Mouse (Mus musculus): ENCODE data around the gene Ampd3.

Ampd3 gene

DNA sequence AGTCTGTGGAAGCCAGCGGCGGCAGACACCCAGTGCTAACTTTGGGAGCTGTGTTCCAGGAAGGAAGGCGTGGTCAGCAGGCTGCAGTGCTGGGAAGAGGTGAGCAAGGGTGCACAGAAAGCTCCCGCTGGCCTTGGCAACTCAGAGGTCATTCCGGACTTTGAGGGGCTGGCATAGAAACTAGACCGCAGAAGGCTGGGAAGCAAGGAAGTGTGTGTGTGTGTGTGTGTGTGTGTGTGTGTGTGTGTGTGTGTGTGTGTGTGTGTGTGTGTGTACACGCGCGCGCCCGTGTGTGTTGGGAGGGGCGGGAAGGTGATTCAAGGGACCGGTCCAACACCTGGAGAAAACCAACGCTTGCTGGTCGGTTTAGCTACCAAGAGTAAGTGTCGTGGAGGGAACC lies at the start of gene Ampd3:
Gene Ampd3, plus strand, starts transcription at position 206 of the 400 bp plus-strand sequence.
- DNase-seq (ENCODE audit: extremely low read depth, low read depth, low spot score): no peak

DNA sequence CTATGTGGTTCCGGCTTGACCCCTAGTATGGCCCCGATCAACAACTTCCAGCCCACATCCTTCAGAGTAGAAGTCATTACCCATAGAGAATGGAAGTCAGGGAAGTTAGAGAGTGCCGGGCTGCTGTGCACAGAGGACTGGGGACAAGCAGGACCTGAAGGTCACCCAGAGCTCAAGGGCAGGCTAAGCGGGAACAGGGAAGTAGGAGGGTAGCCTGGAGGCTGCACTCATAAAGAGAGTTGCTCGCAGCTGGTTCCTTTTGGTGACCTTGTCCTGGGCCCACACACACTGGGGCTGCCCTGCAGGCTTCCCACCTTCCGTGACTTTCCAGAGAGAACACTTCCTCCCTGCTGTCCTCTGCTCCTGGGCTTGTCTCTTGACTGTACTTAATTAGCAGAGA lies 49.5 kb upstream of the Ampd3 start:
- DNase-seq (ENCODE audit: extremely low read depth, low read depth, low spot score): no peak

DNA sequence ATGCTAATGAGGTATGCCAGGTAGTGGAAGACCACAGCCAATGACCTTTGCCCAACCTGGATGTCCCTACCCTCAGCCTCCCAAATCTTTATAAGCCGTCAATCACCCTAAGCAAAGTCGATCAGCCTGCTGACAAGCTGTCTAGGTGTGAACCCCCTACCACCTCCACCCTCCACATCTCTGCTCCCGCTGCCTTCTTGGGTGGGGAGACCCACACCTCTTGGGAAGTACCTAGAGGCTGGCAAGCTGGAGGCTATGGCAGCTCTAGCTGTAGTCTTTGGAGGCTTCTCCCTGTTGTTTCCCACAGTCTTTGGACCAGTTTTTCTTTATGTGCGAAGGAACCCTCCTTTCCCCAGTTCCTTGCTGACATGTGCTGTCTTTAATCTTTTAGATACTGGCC lies 48.1 kb upstream of the Ampd3 start:
- DNase-seq (ENCODE audit: extremely low read depth, low read depth, low spot score): no peak

DNA sequence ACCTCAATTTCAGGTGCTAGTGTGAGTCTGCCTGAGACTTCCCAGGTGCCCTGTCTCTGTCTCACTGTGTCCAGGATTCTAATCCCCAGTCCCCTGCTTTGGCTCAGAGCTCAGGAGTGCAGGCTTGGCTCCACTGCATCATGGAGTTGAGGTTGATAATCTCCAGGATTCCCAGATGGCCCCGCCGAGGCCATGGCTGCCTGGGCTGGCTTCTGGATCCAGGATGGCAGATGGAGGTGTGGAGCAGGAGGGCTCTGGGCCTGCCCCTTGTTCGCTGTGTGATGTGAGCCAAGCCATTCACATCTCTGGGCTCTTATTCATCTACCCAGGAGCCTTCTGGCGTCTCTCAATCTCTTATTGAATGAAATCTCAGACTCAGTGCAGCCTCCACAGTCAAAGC lies 45.8 kb upstream of the Ampd3 start:
- no peak for DNase-seq (ENCODE audit: extremely low read depth, low read depth, low spot score)

DNA sequence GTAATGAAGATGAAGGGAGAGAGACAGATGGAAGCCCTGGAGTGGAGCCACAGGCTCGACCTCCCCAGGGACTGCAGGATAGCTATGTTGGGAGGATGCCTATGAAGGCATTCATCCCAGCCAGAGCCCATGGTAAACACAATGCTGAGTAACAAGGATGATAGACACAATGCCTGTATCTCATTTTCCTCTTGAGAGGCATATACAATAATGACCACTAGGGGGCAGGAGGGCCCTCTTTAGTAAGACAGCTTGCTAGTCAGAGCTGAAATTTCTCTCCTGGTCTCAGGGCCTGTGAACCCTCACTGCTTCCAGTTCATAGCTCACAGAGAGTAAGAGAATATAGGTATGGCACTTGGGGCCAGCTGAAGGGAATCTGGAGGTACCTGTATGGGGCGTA lies 41.0 kb upstream of the Ampd3 start:
- DNase-seq (ENCODE audit: extremely low read depth, low read depth, low spot score): no peak

DNA sequence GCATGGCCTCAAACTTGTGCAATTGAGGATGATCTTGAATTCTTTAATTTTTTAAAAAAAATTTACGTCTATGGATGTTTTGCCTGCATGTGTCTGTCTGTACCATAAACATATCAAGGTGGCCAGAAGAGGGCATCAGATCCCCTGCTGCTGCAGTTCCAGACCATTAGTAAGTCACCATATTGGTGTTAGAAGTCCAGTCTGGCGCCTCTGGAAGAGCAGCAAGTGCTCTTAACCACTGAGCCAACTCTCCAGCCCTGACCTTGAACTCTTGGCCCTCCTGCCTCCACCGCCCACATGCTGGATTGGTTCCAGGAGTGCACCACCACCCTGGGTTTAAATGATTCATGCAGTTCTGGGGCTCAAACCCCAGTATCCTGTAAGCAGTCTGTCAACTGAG lies 39.1 kb upstream of the Ampd3 start:
- DNase-seq (ENCODE audit: extremely low read depth, low read depth, low spot score): no peak

DNA sequence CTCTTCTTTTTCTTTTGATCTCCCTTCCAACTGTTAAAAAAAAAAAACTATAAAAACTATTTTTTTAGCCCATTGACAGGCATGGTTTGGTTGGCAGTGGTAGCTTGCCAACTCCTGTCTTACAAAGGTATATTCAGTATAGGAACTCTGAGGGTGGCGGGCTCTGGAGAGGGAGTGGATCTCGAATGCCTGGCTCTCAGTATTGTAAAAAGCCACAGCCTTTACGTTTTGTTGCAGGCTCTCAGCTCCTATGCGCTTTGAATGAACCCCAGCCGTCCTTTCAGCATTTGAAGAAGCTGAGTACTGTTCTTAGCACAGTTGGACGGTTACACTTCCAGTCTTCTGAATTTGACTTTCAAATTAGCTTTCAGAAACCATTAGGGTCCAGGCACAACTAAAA lies 38.7 kb upstream of the Ampd3 start:
- no peak for DNase-seq (ENCODE audit: extremely low read depth, low read depth, low spot score)

DNA sequence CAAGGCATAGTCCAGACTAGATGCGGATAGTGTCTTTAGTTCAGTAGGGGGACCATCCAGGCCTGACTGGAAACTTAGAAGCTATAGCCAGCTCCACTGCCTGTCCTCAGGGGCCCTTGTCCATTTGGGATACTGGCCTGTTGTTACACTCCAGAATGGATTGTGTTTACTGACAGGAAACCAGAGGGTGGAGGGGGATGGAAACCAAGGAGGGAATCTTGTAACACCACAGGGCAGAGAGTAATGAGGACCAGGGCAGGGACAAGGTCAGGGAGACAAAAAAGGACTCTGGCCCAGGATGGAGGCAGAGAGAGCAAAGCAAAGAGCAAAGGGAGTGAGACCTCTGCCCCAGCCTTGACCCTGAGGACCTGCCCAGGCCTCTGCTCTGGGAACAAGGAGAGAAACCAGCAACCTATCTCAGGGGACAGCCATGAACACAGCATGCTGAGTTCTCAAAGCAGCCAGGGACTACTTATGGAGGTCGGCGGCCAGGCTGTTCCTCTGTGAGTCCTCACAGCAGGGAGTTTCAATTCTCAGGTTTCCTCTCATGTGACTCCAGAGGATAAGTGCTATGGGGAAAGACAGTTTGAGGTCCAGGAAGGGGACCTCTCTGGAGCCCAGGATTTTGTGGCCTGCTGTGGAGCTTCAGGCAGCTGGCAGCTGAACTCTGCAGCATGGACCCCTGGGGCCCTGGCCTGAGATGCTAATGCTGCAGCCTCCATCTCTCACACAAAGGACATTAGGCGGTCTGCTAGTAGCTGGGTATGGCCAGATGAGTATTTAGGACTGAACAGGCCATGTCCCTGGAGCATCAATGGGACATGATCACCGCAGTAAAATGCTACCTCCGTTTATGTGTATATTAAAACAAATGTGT lies 36.7 kb upstream of the Ampd3 start:
- no peak for DNase-seq (ENCODE audit: extremely low read depth, low read depth, low spot score)

DNA sequence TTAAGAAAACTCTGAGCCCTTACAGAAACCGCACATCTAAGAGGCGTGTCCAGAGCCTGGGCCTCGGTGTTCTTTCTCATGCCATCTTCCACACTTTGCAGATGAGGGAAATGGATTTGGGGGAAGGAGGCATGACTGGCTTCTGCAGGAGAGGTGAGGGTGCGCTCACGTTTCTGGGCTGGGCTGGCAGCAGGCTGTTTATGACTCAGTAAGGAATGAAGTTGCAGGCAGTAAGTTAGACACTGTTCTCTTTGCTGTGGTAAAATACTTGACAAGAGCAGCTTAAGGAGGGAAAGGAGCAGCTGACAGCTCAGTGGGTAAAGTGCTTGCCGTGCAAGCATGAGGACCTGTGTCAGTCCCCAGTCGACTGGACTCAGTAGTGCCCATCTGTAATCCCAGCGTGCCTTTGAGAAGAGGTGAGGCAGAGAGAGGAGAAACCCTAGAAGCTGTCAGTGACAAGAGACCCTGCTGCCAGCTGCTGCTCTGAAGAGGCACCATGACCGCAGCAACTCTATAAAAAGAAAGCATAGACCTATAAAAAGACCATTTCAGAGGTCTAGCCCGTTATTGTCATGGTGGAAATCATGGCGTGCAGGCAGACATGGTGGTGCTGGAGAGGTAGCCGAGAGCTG lies 35.9 kb upstream of the Ampd3 start:
- no peak for DNase-seq (ENCODE audit: extremely low read depth, low read depth, low spot score)

DNA sequence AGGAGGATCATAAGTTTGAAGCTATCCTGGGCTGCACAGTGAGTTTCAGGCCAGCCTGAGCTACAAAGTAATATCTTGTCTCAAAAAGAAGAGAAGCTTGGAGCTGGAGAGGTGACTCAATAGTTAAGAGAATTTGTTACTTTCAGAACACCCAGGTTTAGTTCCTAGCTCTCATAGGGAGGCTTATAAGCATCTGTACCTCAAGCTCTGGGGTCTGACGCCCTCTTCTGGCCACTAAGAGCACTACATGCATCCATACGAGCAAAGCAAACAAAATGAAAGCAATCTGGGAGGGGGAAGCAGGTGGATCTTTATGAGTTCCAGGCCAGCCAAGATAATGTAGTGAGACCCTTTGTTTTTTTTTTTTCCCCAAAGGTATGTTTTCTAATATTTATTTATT lies 31.1 kb upstream of the Ampd3 start:
- DNase-seq (ENCODE audit: extremely low read depth, low read depth, low spot score): no peak

DNA sequence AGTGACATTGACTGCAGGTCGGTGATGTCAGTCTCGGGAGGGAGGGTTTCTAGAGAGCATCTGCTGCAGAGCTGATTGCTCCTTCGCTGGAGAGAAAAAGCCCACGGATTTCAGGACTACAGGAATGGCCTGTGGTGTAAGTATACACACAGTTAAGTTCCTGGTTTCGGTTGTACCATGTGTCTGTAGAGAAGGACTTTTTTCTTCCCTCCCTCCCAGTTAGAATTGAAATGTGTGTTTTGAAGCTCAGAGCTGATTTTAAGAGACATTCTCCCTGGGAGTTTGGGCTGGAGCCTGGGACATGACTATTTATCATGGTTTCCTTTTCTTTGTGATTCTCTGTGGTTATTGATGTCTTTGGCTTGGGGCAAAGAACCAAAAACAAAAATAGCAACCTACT lies 28.2 kb upstream of the Ampd3 start:
- DNase-seq (ENCODE audit: extremely low read depth, low read depth, low spot score): no peak

DNA sequence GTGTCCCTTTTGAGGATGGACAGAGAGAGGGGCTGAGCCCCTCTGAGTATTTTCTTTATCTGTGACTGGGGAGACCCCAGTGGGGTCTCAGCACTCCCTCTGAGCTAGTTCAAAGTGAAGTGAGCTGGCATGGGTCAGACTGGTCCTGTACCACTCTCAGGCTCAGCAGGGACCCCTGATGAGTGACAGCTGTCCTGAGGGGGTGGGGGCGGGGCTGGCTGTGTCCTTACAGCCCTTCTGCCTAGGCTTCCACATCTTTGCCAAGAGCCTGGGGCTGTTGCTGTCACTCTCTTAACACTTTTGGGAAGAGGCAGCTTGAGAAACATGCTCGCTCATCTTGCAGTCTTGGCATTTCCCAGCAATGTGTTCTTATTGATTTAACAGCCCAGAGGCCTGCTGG lies 27.8 kb upstream of the Ampd3 start:
- DNase-seq (ENCODE audit: extremely low read depth, low read depth, low spot score): no peak

DNA sequence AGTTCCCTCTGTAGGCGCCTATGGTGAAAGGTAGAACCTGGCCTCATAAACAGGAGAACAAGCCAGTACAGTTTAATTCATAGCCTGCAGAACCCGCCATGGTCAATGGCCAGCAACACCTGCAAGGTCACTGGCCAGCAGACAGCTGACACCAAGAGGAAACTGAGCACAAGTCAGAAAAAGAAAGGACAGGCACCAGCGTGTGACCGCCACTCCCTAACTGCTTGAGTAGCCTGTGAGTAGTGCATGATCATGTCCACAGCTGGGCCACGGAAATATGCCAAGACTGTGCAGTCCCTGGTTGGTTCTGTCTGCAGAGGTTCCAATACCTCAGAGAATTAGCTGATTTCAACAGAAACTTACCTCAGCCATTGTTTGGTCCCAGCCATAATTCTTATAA lies 26.0 kb upstream of the Ampd3 start:
- no peak for DNase-seq (ENCODE audit: extremely low read depth, low read depth, low spot score)

DNA sequence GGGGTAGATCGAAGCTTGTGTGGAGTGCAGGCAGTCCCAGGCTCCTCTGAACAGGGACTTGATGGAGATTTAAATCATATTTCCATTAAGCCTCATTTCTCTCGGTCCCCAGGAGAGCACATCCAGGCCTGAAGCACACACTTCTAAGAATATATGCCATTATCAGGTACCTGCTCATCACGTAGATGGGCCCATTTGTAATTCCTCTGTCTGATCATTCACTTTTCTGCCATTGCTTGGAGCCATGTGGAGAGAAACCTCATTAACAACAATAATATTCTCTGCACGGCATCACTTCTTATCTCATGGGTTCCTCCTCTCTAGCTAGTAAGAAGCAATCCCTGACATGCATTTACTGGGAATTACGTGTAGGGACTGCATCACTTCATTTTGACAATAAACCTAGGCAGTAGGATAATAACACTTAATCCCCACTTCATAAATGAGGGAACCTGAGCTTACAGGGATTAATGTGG lies 21.9 kb upstream of the Ampd3 start:
- DNase-seq (ENCODE audit: extremely low read depth, low read depth, low spot score): peak; percentile 63

DNA sequence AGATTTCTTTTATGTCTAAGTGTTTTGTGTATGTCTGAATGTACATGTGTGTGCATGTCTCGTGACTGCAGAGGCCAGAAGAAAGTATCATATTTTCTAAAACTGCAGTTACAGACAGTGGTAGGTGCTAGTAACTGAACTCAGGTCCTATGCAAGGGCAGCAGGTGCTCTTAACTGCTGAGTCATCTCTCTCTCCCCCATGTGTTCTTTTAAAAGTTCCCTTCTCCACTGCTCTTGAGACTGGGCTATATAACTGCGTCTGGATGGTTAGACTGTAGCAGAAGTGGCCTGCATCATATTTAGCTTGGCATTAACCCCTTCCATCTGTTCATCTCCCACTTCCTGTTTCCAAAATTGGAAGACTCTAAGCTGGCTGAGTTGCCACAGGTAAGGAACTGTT lies 21.2 kb upstream of the Ampd3 start:
- DNase-seq (ENCODE audit: extremely low read depth, low read depth, low spot score): no peak

DNA sequence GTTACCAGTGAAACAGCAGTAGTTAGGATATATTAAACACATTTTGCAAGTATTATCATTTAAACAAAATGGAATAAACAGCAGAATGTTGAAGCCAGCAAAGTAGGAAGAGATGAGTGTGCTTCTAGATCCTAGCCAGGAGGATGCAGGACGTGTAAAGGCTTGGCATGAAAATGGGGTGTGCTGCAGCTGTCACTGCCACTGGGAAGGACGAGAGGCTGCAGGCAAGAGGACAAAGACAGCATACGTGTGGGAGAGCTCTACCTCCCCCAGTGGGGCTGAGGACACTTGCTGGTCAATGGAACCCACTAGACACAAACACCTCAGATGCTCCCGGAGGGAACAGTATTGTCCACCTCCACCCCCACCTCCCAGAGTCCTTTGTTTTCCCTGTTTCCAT lies 17.2 kb upstream of the Ampd3 start:
- no peak for DNase-seq (ENCODE audit: extremely low read depth, low read depth, low spot score)

DNA sequence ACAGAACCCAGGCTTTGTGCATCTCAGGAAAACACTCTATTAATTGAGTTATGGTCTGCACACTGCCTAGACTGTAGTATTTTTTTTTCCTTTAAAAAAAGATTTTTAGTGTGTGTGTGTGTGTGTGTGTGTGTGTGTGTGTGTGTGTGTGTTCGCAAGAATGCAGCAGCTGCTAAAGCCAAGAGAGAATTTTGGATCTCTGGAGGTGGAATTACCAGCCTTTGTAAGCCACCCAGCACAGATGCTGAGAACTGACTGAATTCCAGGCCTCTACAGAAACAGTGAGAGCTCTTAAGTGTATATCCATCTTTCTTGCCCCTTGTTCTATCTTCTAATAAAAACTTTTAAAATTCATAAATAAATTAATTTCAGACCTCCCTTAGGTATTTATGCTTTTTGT lies 16.4 kb upstream of the Ampd3 start:
- no peak for DNase-seq (ENCODE audit: extremely low read depth, low read depth, low spot score)

DNA sequence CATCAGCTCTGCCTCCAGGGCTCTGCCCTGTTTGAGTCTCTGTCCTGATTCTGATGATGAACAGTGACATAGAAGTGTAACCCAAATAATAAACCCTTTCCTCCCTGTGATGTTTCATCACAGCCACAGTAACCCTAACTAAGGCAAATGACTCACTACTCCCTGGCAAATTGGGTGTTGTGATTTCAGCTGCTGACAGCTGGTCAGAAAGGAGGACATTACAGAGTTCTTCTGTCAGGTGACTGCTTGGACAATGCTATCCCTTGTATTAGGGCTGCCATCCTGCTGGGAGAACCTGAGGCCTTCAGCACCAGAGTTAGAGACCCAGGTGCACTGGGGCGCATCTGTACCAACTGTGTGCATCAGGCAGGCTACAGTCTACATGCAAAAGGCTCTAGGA lies 14.7 kb upstream of the Ampd3 start:
- DNase-seq (ENCODE audit: extremely low read depth, low read depth, low spot score): no peak

DNA sequence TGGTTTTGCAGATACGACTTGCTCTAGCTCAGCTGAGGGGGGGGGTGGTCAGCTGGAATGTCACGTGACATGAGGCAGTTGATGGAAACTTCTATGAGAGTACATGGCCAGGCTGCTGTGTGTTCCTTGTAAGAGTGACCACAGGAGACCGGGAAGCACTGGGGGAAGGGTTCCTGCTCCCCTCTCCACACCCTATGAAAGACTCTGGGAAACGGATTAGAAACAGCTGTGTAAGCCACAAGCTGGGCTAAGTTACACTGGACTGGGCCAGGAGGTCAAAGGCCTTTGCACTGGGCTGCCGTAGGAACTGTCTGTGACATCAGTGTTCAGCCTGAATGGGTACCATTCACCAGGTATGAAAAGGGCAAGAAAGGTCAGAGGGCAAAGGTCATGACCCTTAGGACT lies 14.1 kb upstream of the Ampd3 start:
- no peak for DNase-seq (ENCODE audit: extremely low read depth, low read depth, low spot score)

DNA sequence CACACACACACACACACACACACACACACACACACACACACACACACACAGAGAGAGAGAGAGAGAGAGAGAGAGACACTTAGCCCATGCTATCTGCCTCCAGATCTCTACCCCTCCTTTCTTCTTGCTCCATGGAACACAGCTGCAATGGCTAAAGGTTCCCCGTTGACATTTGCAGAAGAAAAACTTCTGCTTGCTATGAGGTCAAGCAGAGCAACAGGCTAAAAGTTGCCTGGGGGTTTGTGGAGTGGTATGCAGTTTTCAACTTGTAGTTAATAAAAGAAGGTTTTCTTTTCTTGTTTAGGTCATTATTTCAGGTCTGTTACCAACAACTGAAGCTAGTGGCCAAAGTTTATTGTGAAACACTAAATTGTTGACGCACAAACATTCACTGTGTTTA lies 11.6 kb upstream of the Ampd3 start:
- no peak for DNase-seq (ENCODE audit: extremely low read depth, low read depth, low spot score)

DNA sequence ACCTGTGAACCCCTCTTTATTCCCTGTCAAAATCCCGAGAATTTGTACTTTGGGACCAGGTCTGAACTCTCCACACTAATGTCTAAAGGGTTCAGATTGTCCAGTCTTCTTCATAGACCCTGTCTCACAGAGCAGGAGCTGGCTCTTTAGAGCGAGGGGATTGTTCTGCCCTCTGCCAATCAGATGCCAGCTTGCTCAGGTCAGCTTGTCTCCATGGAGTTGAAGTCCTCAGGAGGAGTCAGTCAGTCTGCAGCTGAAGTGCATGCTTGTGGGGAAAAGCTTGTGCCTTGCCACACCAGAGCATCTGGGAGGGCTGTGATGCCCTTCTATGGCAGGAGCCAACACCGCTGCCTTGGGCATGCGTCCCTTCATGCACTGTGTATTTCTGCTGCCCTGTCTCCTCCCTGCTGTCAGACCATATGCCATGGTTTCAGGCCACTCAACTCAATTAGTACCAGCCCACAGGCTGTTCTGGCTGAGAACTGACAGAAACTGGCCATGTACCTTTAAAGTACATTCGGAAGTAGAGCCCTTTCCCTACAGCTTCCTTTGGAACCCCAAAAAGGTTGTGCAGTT lies 5.3 kb upstream of the Ampd3 start:
- no peak for DNase-seq (ENCODE audit: extremely low read depth, low read depth, low spot score)

DNA sequence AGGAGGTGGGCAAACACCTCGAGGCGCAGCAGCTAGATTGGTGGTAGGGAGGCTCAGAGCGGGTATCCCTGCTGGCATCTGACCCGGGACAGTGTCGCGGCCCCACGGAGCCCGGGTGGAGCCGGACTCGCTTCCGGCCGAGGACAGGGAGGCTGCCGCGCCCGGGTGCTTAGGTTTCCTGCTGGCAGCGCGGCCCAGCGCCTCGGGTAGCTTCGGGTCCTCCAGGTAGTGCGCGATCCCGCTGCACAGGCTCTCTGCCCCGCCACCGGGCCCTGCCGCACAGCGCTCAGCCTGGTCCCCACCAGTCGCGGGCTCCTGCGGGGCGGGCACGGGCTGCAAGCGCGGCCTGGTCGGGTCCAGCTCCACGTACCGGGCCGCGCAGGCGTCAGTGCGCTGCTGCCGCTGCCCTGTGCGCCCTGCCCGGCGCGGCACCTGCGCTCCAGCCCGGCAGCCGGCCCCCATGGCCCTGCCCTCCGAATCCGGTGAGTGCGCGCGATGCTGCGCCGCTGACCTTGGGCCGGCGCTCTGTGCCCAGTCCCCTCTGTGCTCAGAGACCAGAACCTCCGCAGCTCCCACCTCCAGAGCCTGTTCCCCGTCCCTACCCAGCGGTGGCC lies 552 bp downstream of the Ampd3 start:
- no peak for DNase-seq (ENCODE audit: extremely low read depth, low read depth, low spot score)
